Mouse (Mus musculus): ENCODE data around the gene Car4. TPM values are rescaled to one million over a fixed set of nuclear protein-coding genes. Genes with fewer than 3 reads are reported as not detected.

Car4 gene
- polyA plus RNA-seq, 1 experiment from 2014 or later: 11.4 TPM

DNA sequence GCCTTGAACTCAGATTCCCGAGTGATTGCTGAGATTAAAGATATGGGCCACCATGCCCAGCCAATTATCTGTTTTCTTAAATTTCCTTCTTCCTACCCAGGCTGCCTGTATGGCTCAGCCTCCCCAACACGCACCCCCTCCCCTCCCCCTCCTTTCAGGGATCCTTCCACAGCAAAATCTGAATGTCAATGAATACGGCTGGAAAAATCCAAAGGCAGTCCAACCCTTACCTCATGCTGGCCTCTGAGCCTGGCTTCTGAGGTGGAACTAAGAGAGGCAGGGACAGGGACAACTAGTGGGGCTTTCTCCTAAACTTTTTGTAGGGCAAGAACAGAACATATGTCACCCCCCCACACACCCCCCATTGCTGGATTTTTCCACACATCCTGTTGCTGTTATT lies 9.5 kb upstream of the Car4 start:
- H3K27me3 ChIP-seq (ENCODE audit: control insufficient read depth, insufficient read depth, low read length): peaks cover 8% of the 10 kb centered on the region
- 50% methylated on average over 3 of the region's 3 CpGs for WGBS (ENCODE audit: insufficient replicate concordance)
- no peak for ATAC-seq (replicated peaks; ENCODE audit: insufficient number of reproducible peaks, low FRiP score, low TSS enrichment)

DNA sequence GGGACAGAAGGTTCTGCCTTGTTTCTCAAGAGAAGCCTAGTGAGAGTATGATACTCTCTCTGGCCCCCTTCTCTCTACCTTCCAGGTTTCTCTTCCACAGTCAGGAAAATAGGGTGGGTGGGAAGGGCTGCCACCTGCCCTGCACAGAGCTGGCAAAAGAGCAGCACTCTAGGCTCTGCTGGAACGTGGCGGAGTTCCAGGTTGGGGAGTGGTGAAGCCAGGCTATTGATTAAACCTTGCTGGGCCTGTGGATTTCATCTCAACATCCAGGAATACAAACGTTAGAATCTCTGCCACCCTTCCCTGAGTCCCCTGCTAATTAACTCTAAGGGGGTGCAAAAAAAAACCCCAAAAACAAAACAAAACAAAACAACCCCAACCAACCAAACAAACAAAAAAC lies 9.1 kb upstream of the Car4 start:
- Histone ChIP-seq H3K27me3 (ENCODE audit: control insufficient read depth, insufficient read depth, low read length) (peaks cover 8% of the 10 kb centered on the region), H3K4me2 (no peak overlapping the region), H3K9ac (ENCODE audit: low read depth, low read length) (no peak overlapping the region), H3K36me3 (ENCODE audit: control insufficient read depth, insufficient read depth, low read length) (no peaks in the 10 kb centered on the region), H3K27ac (ENCODE audit: low read depth, low read length) (no peak overlapping the region), H3K4me1 (ENCODE audit: control insufficient read depth, insufficient read depth, low read length) (no peaks in the 10 kb centered on the region), H3K4me3 (ENCODE audit: low read depth, low read length) (no peak overlapping the region), H3K9me3 (replicated peaks; ENCODE audit: control insufficient read depth, low read length) (no peaks in the 10 kb centered on the region)
- WGBS (ENCODE audit: insufficient replicate concordance): 40% methylated on average over 3 of the region's 3 CpGs
- no peak for ATAC-seq (replicated peaks; ENCODE audit: insufficient number of reproducible peaks, low FRiP score, low TSS enrichment)

More for the DNA sequence above, 9.5 kb upstream of the Car4 start:
- H3K36me3 ChIP-seq (ENCODE audit: control insufficient read depth, insufficient read depth, low read length): no peaks in the 10 kb centered on the region
- H3K27ac ChIP-seq (ENCODE audit: low read depth, low read length): no peak overlapping the region
- no peaks in the 10 kb centered on the region for H3K9me3 ChIP-seq (replicated peaks; ENCODE audit: control insufficient read depth, low read length)
- no peak overlapping the region for H3K4me2 ChIP-seq
- H3K9ac ChIP-seq (ENCODE audit: low read depth, low read length): no peak overlapping the region
- no peak overlapping the region for H3K4me3 ChIP-seq (ENCODE audit: low read depth, low read length)
- H3K4me1 ChIP-seq (ENCODE audit: control insufficient read depth, insufficient read depth, low read length): no peaks in the 10 kb centered on the region

DNA sequence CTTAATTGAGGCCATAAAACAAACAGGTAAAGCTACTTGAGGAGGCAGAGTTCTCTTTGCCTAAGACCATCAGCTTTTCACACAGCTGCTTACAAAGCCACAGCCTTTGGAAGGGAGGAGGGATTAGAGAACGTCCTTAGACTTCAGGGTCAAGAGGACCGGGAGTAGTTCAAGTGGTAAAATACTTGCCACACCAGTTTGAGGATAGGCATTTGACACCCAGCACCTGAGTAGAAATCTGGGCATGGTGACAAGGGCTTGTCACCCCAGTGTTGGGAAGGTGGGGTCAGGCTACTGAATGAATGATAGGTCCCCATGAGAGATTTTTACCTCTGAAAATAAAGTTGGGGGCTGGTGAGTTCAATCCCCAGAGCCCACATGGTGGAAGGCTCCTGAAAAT lies 5.0 kb upstream of the Car4 start:
- Histone ChIP-seq H3K36me3 (ENCODE audit: control insufficient read depth, insufficient read depth, low read length) (no peaks in the 10 kb centered on the region), H3K4me2 (no peak overlapping the region), H3K4me1 (ENCODE audit: control insufficient read depth, insufficient read depth, low read length) (no peaks in the 10 kb centered on the region), H3K27me3 (ENCODE audit: control insufficient read depth, insufficient read depth, low read length) (peaks cover 19% of the 10 kb centered on the region), H3K27ac (ENCODE audit: low read depth, low read length) (no peak overlapping the region), H3K9ac (ENCODE audit: low read depth, low read length) (no peak overlapping the region), H3K4me3 (ENCODE audit: low read depth, low read length) (no peak overlapping the region), H3K9me3 (replicated peaks; ENCODE audit: control insufficient read depth, low read length) (no peaks in the 10 kb centered on the region)
- no peak for ATAC-seq (replicated peaks; ENCODE audit: insufficient number of reproducible peaks, low FRiP score, low TSS enrichment)
- WGBS (ENCODE audit: insufficient replicate concordance): 48% methylated on average over 2 of the region's 2 CpGs

DNA sequence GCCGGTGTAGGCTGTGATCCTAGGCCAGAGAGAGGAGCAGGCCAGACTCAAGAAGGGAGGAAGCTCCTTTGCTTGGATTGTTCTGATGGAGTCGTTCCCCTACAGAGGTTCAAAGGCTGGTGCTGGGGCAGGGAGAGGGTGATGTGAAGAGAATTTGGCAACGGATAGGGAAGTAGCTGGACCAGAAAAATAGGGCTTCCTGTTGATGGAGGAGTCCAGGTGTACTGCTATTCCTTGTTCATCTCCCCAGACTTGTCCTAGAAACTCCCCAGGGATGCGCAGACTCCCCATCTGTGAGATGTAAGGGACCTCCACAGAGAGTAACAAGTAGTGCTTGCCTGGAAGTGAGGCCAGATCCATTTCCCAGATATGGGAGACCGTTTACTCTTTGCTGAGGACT lies 1.2 kb upstream of the Car4 start:
- Histone ChIP-seq H3K9ac (ENCODE audit: low read depth, low read length) (no peak overlapping the region), H3K4me1 (ENCODE audit: control insufficient read depth, insufficient read depth, low read length) (peaks cover 17% of the 10 kb centered on the region), H3K4me3 (ENCODE audit: low read depth, low read length) (no peak overlapping the region), H3K36me3 (ENCODE audit: control insufficient read depth, insufficient read depth, low read length) (no peaks in the 10 kb centered on the region), H3K27ac (ENCODE audit: low read depth, low read length) (no peak overlapping the region), H3K27me3 (ENCODE audit: control insufficient read depth, insufficient read depth, low read length) (peaks cover 35% of the 10 kb centered on the region), H3K9me3 (replicated peaks; ENCODE audit: control insufficient read depth, low read length) (no peaks in the 10 kb centered on the region), H3K4me2 (no peak overlapping the region)
- 25% methylated on average over 5 of the region's 5 CpGs for WGBS (ENCODE audit: insufficient replicate concordance)
- no peak for ATAC-seq (replicated peaks; ENCODE audit: insufficient number of reproducible peaks, low FRiP score, low TSS enrichment)

DNA sequence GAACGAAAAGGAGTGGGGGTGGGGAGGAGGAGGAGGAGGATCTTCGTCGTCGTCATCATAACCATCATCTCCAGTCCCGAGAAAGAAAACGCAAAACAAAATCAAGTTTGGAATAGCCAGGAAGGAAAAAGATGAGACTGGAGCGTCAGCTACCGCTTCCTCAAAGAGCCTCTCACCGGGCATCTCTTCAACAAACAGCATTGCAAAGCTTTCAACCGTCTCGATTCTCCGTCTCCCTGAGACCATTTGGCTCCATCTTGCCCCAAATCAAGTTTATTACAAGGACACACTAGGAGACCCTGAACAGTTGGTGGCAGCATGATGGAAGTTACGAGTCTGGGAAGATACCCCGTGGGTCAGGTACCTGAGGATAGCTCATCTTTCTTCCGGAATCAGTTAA lies 415 bp upstream of the Car4 start:
- H3K9ac ChIP-seq (ENCODE audit: low read depth, low read length): no peak overlapping the region
- H3K4me2 ChIP-seq: peak overlapping the region; percentile 72
- peaks cover 17% of the 10 kb centered on the region for H3K4me1 ChIP-seq (ENCODE audit: control insufficient read depth, insufficient read depth, low read length)
- H3K4me3 ChIP-seq (ENCODE audit: low read depth, low read length): peak overlapping the region; percentile 33
- no peak overlapping the region for H3K27ac ChIP-seq (ENCODE audit: low read depth, low read length)
- H3K27me3 ChIP-seq (ENCODE audit: control insufficient read depth, insufficient read depth, low read length): peaks cover 35% of the 10 kb centered on the region
- ATAC-seq (replicated peaks; ENCODE audit: insufficient number of reproducible peaks, low FRiP score, low TSS enrichment): no peak
- H3K36me3 ChIP-seq (ENCODE audit: control insufficient read depth, insufficient read depth, low read length): no peaks in the 10 kb centered on the region
- 8% methylated on average over 15 of the region's 15 CpGs for WGBS (ENCODE audit: insufficient replicate concordance)
- no peaks in the 10 kb centered on the region for H3K9me3 ChIP-seq (replicated peaks; ENCODE audit: control insufficient read depth, low read length)

DNA sequence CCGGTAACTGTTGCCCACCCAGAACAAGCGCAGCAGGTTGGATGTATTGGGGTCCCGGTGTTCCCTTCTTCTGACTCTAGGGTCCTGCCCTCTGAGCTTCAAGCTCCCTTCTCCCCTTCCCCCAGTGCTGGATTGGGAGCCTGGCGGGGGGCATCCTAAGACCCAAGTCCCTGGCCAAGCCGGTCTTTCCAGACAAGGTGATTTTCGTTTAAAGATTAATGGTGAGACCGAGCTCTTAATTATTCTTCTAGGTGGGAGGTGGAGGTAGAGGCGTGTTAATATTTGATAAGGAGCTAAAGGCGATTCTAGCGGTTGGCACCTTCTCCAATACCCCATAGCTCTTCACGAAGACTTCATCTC lies 665 bp downstream of the Car4 start:
- Histone ChIP-seq H3K4me1 (ENCODE audit: control insufficient read depth, insufficient read depth, low read length) (peaks cover 17% of the 10 kb centered on the region), H3K9me3 (replicated peaks; ENCODE audit: control insufficient read depth, low read length) (no peaks in the 10 kb centered on the region), H3K4me3 (ENCODE audit: low read depth, low read length) (peak overlapping the region; percentile 33), H3K27ac (ENCODE audit: low read depth, low read length) (no peak overlapping the region), H3K27me3 (ENCODE audit: control insufficient read depth, insufficient read depth, low read length) (peaks cover 35% of the 10 kb centered on the region), H3K4me2 (peak overlapping the region; percentile 72), H3K9ac (ENCODE audit: low read depth, low read length) (no peak overlapping the region), H3K36me3 (ENCODE audit: control insufficient read depth, insufficient read depth, low read length) (no peaks in the 10 kb centered on the region)
- 2% methylated on average over 11 of the region's 11 CpGs for WGBS (ENCODE audit: insufficient replicate concordance)
- ATAC-seq (replicated peaks; ENCODE audit: insufficient number of reproducible peaks, low FRiP score, low TSS enrichment): no peak

DNA sequence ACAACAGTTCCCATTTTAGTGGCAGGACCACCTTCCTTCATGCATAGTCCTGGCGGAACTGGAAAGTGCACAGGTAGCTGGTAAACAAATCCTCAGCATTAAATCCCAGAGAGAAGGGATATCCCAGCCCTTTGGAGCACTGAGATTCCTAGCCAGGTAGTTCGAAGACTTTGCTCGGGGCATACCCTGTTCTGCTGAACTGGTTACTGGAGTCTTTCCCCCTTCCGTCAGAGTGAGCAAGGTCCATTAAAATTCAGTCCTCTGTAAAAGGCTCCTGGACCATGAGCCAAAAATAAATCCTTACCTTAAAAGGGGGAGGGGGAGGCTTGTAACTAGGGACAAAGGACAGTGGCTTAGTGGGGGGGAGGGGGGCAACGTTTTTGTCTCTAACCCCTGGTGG lies 1.6 kb downstream of the Car4 start:
- H3K4me3 ChIP-seq (ENCODE audit: low read depth, low read length): no peak overlapping the region
- no peaks in the 10 kb centered on the region for H3K36me3 ChIP-seq (ENCODE audit: control insufficient read depth, insufficient read depth, low read length)
- WGBS (ENCODE audit: insufficient replicate concordance): 26% methylated on average over 5 of the region's 5 CpGs
- no peak overlapping the region for H3K9ac ChIP-seq (ENCODE audit: low read depth, low read length)
- H3K27ac ChIP-seq (ENCODE audit: low read depth, low read length): no peak overlapping the region
- H3K9me3 ChIP-seq (replicated peaks; ENCODE audit: control insufficient read depth, low read length): no peaks in the 10 kb centered on the region
- peaks cover 17% of the 10 kb centered on the region for H3K4me1 ChIP-seq (ENCODE audit: control insufficient read depth, insufficient read depth, low read length)
- no peak overlapping the region; the same call in 1 of the 2 replicates for H3K4me2 ChIP-seq
- no peak for ATAC-seq (replicated peaks; ENCODE audit: insufficient number of reproducible peaks, low FRiP score, low TSS enrichment)
- peaks cover 35% of the 10 kb centered on the region for H3K27me3 ChIP-seq (ENCODE audit: control insufficient read depth, insufficient read depth, low read length)

DNA sequence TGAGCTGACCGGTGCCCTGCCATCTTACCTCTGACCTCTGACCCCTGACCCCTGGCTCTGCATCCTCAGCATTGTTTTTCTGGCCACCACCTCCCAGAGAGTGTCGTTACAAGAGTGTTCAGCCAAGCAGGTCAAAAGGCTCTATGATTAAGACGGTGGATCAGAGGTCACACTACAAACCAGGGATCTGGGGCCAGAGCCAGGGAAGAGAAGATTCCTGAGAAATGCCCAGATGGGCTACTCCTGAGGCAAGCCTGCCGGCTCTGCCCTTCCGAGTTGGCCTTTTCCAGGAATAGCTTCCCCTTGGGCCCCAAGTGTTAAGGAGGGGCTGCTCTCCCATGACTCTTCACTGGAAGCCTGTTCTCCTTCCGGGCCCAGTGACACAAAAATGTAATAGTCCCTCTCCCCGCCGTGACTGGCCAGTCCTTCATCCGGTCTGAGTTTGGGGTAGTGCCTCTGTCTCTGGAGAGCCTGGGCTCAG lies 2.2 kb downstream of the Car4 start:
- peaks cover 35% of the 10 kb centered on the region for H3K27me3 ChIP-seq (ENCODE audit: control insufficient read depth, insufficient read depth, low read length)
- H3K27ac ChIP-seq (ENCODE audit: low read depth, low read length): no peak overlapping the region
- peak overlapping the region; percentile 50 for H3K4me2 ChIP-seq
- 3% methylated on average over 9 of the region's 9 CpGs for WGBS (ENCODE audit: insufficient replicate concordance)
- no peak overlapping the region for H3K9ac ChIP-seq (ENCODE audit: low read depth, low read length)
- no peak overlapping the region for H3K4me3 ChIP-seq (ENCODE audit: low read depth, low read length)
- no peaks in the 10 kb centered on the region for H3K36me3 ChIP-seq (ENCODE audit: control insufficient read depth, insufficient read depth, low read length)
- H3K4me1 ChIP-seq (ENCODE audit: control insufficient read depth, insufficient read depth, low read length): peaks cover 17% of the 10 kb centered on the region
- no peaks in the 10 kb centered on the region for H3K9me3 ChIP-seq (replicated peaks; ENCODE audit: control insufficient read depth, low read length)
- no peak for ATAC-seq (replicated peaks; ENCODE audit: insufficient number of reproducible peaks, low FRiP score, low TSS enrichment)

DNA sequence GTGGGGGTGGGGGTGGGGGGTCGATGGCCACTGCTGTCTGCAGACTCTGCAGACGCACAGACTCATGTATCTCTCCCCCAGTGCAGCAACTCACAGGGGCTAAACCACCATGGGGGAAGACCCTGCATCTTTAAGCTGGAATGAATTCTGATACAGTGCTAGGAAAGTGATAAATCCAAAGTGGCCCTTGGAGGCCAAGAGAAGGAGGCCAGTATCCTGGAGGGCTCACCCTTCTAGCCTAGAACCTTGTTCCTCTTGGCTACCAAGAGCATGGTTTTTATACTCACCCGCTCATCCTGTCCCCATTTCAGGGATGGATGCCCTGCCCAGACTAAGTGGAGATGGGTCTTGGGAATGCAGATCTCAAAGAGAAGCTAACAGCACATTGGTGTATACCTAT lies 2.7 kb downstream of the Car4 start:
- Histone ChIP-seq H3K4me2 (peak overlapping the region; percentile 50), H3K27me3 (ENCODE audit: control insufficient read depth, insufficient read depth, low read length) (peaks cover 35% of the 10 kb centered on the region), H3K36me3 (ENCODE audit: control insufficient read depth, insufficient read depth, low read length) (no peaks in the 10 kb centered on the region), H3K4me3 (ENCODE audit: low read depth, low read length) (no peak overlapping the region), H3K4me1 (ENCODE audit: control insufficient read depth, insufficient read depth, low read length) (peaks cover 17% of the 10 kb centered on the region), H3K9me3 (replicated peaks; ENCODE audit: control insufficient read depth, low read length) (no peaks in the 10 kb centered on the region), H3K9ac (ENCODE audit: low read depth, low read length) (no peak overlapping the region), H3K27ac (ENCODE audit: low read depth, low read length) (no peak overlapping the region)
- no peak for ATAC-seq (replicated peaks; ENCODE audit: insufficient number of reproducible peaks, low FRiP score, low TSS enrichment)
- 40% methylated on average over 3 of the region's 3 CpGs for WGBS (ENCODE audit: insufficient replicate concordance)

All from heart, embryonic 11.5 days (tissue).